Mouse (Mus musculus): Measurements from ENCODE around the gene Eif3j1.

Eif3j1 gene

GRCm38 (mm10) chr2:122102070-122102469, 73.7 kb downstream of the Eif3j1 start:
- DNase-seq (ENCODE audit: low spot score): no peak
